Mouse (Mus musculus) thymus, postnatal 0 days (tissue): ENCODE data around the gene Gabrb1. TPM values are rescaled to one million over a fixed set of nuclear protein-coding genes. Genes with fewer than 3 reads are reported as not detected.
"Not testable (repeated sequence)": the region's sequence is repeated elsewhere in the genome, so short reads cannot be mapped to it uniquely, and the experiment has no call there.

Experiments
- DNase-seq: peaks from one replicate; pipeline ENCODE4 v3.0.0-alpha.2; 2015; ENCODE audit warnings: low spot score
- polyA plus RNA-seq: library from polyadenylated mRNA; unstranded; fragments of >200 nt; fragmentation: Nextera tagmentation; extraction: Ambion mirVana; gene quantifications from 2 replicates; pipeline ENCODE4 v1.2.1, GENCODE M21; 2015

The Gabrb1 gene
- polyA plus RNA-seq, 1 experiment from 2014 or later = 0.03 TPM

DNA sequence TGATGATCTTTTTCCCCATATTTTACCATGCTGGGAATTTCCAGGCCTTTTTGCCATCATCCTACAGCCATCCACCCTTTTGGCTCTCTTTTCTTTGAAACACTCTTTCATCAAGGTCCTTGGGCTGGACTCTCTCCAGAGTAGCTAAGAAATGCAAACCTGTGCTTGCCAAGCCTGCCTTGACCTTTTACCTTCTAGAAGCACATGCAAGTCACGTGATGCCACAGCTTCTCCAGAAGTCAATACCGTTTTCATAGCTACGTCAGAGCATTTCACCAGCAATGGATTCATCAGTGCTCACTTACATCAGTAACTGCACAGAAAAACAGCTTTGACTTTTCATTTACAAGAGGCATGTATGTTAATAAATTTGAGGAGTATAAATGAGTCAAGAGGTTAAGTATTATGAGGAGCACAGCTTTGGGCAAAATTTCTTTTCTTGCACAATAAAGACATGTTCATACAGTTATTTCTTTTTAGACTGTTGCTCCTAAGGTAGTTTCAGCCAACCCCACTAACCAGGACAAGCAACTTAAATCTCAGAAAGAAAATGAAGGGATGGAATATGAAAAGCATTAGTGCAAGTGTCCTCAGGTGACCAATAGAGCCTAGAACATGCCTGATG lies 346.0 kb downstream of the Gabrb1 start:
- DNase-seq = no peak

DNA sequence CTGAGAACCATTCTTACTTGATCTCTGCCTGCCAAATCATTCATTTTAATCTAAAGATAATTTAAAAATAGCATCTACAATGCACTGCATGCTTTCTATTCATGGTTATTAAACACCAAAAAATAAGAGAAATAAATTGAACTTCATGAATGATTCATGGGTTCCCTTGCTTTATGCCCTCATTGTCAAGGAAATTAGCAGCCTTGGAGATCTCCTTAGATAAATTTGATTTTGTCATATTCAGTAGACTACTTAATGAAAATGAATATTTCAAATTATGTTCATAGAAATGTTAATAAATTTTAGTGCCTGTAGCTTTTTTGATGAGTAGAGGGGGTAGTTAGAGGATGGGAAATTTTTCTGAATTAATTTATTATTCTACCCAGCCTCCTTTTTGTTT lies 379.0 kb downstream of the Gabrb1 start:
- DNase-seq = no peak

GRCm38 (mm10) chr5:72043226-72044151 lies 385.6 kb downstream of the Gabrb1 start:
- DNase-seq = no peak

GRCm38 (mm10) chr5:72046261-72046660 lies 388.3 kb downstream of the Gabrb1 start:
- no peak for DNase-seq

- DNase-seq = no peak
These were observed 406.2 kb downstream of the Gabrb1 start for GRCm38 (mm10) chr5:72064079-72064478.

DNA sequence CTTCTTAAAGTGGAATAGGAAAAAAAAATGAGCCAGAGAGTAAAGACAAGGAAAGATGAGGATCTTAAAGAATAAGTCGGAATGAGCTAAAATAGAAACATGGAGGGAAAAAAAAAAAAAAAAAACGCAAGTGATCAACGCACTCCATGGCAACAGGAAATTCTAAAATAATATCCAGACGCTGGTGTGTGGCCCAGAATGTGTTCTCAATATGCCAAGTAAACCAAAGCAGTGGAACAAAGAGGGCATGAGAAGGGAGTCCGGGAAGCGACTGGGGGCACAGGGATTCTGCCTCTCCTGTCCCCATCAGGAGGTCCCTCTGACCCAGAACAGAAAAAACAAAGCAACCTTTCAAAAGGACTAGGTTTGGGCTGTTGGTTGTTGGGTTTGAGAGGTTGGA lies 410.9 kb downstream of the Gabrb1 start:
- no peak for DNase-seq

GRCm38 (mm10) chr5:72069398-72069797 lies 411.5 kb downstream of the Gabrb1 start:
- DNase-seq = not testable (repeated sequence)

GRCm38 (mm10) chr5:72076781-72077180 lies 418.9 kb downstream of the Gabrb1 start:
- DNase-seq = no peak

DNA sequence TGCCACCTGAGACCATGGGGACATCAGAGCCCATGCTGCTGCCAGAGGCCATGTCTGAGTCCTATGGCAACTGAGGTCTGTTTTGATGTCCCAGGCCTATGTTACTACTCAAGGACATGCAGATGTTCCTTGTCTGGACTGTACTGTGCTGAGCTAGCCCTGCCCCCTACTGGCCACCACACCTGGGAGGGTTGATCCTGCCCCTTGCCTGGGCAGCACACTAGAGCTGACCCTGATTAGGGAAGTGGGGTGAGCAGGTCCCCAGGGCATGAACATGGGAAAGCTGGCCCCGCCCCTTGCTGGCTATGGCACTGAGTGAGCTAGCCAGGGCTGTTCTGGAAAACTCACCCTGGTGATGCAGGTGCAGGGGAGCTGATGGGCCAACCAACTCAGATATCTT lies 428.6 kb downstream of the Gabrb1 start:
- no peak for DNase-seq

GRCm38 (mm10) chr5:72094582-72094981 lies 436.7 kb downstream of the Gabrb1 start:
- peak; percentile 7 for DNase-seq

- no peak for DNase-seq
These were observed 437.1 kb downstream of the Gabrb1 start for GRCm38 (mm10) chr5:72095015-72095414.

- no peak for DNase-seq
These were observed 446.5 kb downstream of the Gabrb1 start for GRCm38 (mm10) chr5:72104274-72104921.

GRCm38 (mm10) chr5:72122414-72123037 lies 464.6 kb downstream of the Gabrb1 start:
- no peak for DNase-seq

DNA sequence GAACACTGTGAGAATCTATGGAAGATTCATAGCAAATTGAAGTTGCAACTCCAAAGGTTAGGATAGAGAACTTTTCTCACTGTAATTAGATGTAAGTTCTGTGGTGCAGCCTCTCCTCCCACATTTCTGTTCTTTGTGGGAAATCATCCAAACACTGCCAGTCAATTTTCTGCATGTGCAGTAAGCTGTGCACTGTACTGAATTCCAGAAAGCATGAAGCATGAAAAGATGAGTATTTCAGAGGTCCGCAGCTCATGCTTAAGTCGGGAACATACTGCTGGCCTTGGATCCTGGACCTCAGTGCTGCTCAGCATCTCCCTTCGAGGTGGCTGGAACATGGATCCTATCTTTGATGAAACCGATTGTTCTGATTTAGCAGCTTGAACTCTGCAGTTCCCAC lies 468.8 kb downstream of the Gabrb1 start:
- no peak for DNase-seq

- DNase-seq = no peak
These were observed 476.0 kb downstream of the Gabrb1 start for GRCm38 (mm10) chr5:72133906-72134305.

GRCm38 (mm10) chr5:72138256-72138655 lies 480.3 kb downstream of the Gabrb1 start:
- DNase-seq = no peak

GRCm38 (mm10) chr5:72139619-72140018 lies 481.7 kb downstream of the Gabrb1 start:
- DNase-seq = no peak

GRCm38 (mm10) chr5:72148679-72149078 lies 490.8 kb downstream of the Gabrb1 start:
- DNase-seq = no peak

DNA sequence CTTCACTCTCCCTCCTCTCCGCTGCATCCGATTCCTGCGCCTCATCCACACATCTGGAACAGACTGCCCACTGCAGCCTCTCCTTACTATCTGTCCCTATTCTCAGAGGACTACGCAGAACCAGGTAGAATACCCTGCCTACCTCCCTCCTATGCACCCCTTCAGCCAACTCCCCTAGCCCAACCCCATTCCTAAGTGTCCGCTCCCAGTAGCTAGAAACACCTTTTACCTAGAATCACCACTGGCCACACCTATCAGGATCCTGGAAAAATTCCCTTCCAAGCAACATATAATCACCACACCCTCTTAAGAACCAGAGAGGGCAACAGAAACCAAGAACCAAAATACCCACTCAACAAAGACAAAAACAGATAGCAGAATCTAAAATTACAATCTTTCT lies 493.0 kb downstream of the Gabrb1 start:
- DNase-seq = no peak

DNA sequence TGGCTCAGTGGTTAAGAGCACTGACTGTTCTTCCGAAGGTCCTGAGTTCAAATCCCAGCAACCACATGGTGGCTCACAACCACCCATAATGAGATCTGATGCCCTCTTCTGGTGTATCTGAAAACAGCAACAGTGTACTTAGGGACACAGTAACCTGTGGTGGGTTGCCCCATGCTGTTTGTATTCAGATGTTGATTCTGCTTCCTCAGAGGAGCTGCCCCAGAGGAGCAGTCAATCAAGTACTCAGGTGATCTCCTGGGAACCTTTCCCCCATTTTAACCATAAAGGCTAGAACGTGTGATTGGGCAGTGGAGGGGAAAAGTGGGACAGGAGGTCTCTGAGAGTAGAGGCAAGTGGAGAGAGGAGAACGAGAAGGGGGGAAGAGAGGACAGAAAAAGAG lies 497.8 kb downstream of the Gabrb1 start:
- not testable (repeated sequence) for DNase-seq

GRCm38 (mm10) chr5:72156598-72156997 lies 498.7 kb downstream of the Gabrb1 start:
- DNase-seq = no peak

GRCm38 (mm10) chr5:72158667-72159066 lies 500.8 kb downstream of the Gabrb1 start:
- DNase-seq = no peak
